Mouse (Mus musculus) left cerebral cortex, postnatal 14 days (tissue): ENCODE results near the gene Vmn1r173. TPM values are rescaled to one million over a fixed set of nuclear protein-coding genes. Genes with fewer than 3 reads are reported as not detected.
"Not testable (repeated sequence)": the region's sequence is repeated elsewhere in the genome, so short reads cannot be mapped to it uniquely, and the experiment has no call there.

Experiments
- DNase-seq, 2 experiments: peaks; one replicate each; pipeline ENCODE4 v3.0.0; 2021 to 2022; ENCODE audit warnings: low spot score in 2 of 2, mixed read lengths in 1 of 2
- intact Hi-C: fragments of 180-260 bp; cut with DNase I; formaldehyde crosslinking; loops from one replicate; pipeline ENCODE4 v1.15.1; 2025
- long read RNA-seq, 2 experiments: library from polyadenylated mRNA; stranded (forward); transcript quantifications; one replicate each; pipeline ENCODE4 v2.0.0; 2021
- total RNA-seq, 2 experiments: library from RNA; stranded (reverse); gene quantifications; 2 replicates each; pipeline ENCODE4 v1.2.3; 2021

The Vmn1r173 gene
- not detected for total RNA-seq
- long read RNA-seq, experiment 1 = 0 reads
- long read RNA-seq, experiment 2 = 0 reads

DNA sequence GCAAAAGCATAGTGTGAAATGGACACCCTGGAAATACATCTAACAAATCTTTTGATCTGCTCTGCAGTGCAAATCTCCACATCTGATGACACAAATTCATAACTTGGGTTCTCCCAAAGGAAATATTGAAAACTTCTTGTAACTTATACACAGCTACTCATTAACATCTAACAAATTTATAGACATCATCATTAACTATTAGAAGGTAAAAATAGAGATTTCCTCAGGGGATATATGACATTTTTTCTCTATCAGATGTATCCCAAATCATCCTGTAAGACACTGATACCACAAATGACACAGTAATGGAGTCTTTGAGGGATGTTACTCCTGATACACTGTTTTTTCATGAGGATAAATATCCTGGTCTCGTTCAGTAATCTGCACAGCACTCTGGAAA, at the start of gene Vmn1r173:
Vmn1r173 (plus strand) TSS at position 301 of the 400 bp plus-strand sequence.
- intact Hi-C loops = not testable (repeated sequence)

GRCm38 (mm10) chr7:23658016-23658415, 42.5 kb upstream of the Vmn1r173 start, which contains the start of gene Vmn1r172:
Gene Vmn1r172, plus strand, starts transcription at chr7:23658316.
- intact Hi-C loops = no loop called here
- DNase-seq = no peak

More for the DNA sequence above, at the start of gene Vmn1r173:
- not testable (repeated sequence) for DNase-seq

- intact Hi-C loops, DNase-seq: not testable (repeated sequence)
These were observed 51.5 kb downstream of the Vmn1r173 start, which contains the start of gene Vmn1r174 for GRCm38 (mm10) chr7:23751970-23752369. Gene Vmn1r174, plus strand, starts transcription at chr7:23752270.

Other genes starting within 250 kb of the Vmn1r173 start
- not detected for gene Vmn1r167, start 193.5 kb upstream of the Vmn1r173 start, total RNA-seq
- not detected for gene Vmn1r168, start 161.0 kb upstream of the Vmn1r173 start, total RNA-seq
- gene Vmn1r169, start 125.2 kb upstream of the Vmn1r173 start, total RNA-seq = not detected
- not detected for gene Vmn1r170, start 94.5 kb upstream of the Vmn1r173 start, total RNA-seq
- not detected for gene Vmn1r171, start 70.0 kb upstream of the Vmn1r173 start, total RNA-seq
- gene Vmn1r172, start 42.4 kb upstream of the Vmn1r173 start, total RNA-seq = not detected
- gene Vmn1r174, start 51.6 kb downstream of the Vmn1r173 start, total RNA-seq = not detected
- not detected for gene Vmn1r175, start 109.9 kb downstream of the Vmn1r173 start, total RNA-seq
- not detected for gene Vmn1r176, start 136.7 kb downstream of the Vmn1r173 start, total RNA-seq
- not detected for gene Vmn1r177, start 165.7 kb downstream of the Vmn1r173 start, total RNA-seq
- not detected for gene Vmn1r178, start 191.3 kb downstream of the Vmn1r173 start, total RNA-seq
- gene Vmn1r179, start 226.3 kb downstream of the Vmn1r173 start, total RNA-seq = not detected
- not detected for gene Vmn1r180, start 249.9 kb downstream of the Vmn1r173 start, total RNA-seq